Mouse (Mus musculus) liver, embryonic 12.5 days (tissue): ENCODE measurements at regions not wholly inside any gene's neighbourhood (a gene's known extent, or its start where the extent isn't known, plus 50 kb on each side); places are given as distances from the start of the nearest gene placed in this dataset.

Experiments
- ATAC-seq: fragments of 200-750 bp; cut with Nextera tagmentation; 2 replicates; pipeline ENCODE4 v1.8.0; 2017; ENCODE audit warnings: moderate number of reproducible peaks, mild to moderate bottlenecking, moderate library complexity
- H3K27ac ChIP-seq: fragments of 300-500 bp; sonication (generic); 2 replicates; pipeline ENCODE4 v1.5.1; 2016; ENCODE audit warnings: mild to moderate bottlenecking
- H3K27me3 ChIP-seq: fragments of 300-500 bp; sonication (generic); replicated peaks from 2 replicates; pipeline ENCODE4 v1.6.1; 2016; ENCODE audit warnings: mild to moderate bottlenecking, moderate library complexity
- H3K36me3 ChIP-seq: fragments of 300-500 bp; sonication (generic); 2 replicates; pipeline ENCODE4 v1.6.1; 2016; ENCODE audit warnings: mild to moderate bottlenecking, moderate library complexity
- H3K4me1 ChIP-seq: fragments of 300-500 bp; sonication (generic); 2 replicates; pipeline ENCODE4 v1.6.1; 2016
- H3K4me2 ChIP-seq: fragments of 300-500 bp; sonication (generic); 2 replicates; pipeline ENCODE4 v1.6.1; 2016; ENCODE audit warnings: mild to moderate bottlenecking, moderate library complexity
- H3K4me3 ChIP-seq: fragments of 300-500 bp; sonication (generic); 2 replicates; pipeline ENCODE4 v1.5.1; 2016; ENCODE audit warnings: mild to moderate bottlenecking, moderate library complexity
- H3K9ac ChIP-seq: fragments of 300-500 bp; sonication (generic); 2 replicates; pipeline ENCODE4 v1.6.1; 2016; ENCODE audit warnings: mild to moderate bottlenecking, moderate library complexity
- H3K9me3 ChIP-seq: fragments of 300-500 bp; sonication (generic); replicated peaks from 2 replicates; pipeline ENCODE4 v1.6.1; 2016; ENCODE audit warnings: mild to moderate bottlenecking, moderate library complexity
- WGBS: fragments of 180-500 bp; shearing (Covaris S2); methylation state at CpG from one replicate; pipeline ENCODE4 v1.1.7; 2016; ENCODE audit not compliant: insufficient replicate concordance; 5-methylcytosine and 5-hydroxymethylcytosine counted together

DNA sequence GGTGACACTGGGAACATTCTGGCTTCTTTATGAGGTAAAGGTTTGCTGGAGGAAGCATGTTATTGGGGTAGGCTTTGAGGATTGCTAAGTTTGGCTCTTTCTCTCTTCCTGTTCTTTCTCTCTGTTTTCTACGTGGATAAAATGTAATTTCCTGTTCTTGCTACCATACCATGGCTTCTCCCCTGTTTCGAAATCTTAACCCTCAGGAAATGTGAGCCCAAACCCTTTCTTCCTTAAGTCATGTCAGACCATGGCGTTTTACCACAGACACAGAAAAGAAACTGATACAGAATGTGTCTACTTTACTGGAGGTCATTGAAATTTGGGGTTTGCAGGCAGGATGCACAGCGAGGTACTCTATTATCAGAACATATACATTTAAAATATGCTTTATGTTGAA lies 552.7 kb upstream of the Camk1g start:
- ATAC-seq: no peak
- Histone ChIP-seq H3K27ac (no peak overlapping the region), H3K9me3 (no peaks in the 10 kb centered on the region), H3K36me3 (no peaks in the 10 kb centered on the region), H3K9ac (no peak overlapping the region), H3K4me1 (no peaks in the 10 kb centered on the region), H3K27me3 (no peaks in the 10 kb centered on the region), H3K4me2 (no peak overlapping the region), H3K4me3 (no peak overlapping the region)
- WGBS: 44% methylated on average over 4 of the region's 4 CpGs

DNA sequence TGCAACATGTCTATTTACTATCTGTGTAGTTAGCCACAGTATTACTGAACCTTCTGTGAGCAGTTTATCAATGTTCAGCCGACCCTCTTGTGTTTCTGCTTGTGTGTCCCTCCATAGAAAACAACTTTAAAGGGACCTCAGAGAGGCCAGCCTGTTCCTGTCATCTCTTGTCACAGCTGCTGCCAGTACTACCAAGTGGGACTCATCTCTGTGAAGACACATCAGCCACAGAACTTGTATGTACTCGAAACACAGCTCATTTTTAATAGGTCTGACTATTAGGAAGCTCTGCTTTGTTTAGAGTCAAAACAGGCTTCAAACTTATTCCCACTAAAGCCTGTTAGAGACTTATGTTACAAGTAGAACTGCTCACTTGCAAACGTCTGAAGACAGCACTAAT lies 549.1 kb upstream of the Camk1g start:
- Histone ChIP-seq H3K9ac (no peak overlapping the region), H3K4me2 (no peak overlapping the region), H3K4me1 (no peaks in the 10 kb centered on the region), H3K4me3 (no peak overlapping the region), H3K9me3 (no peaks in the 10 kb centered on the region), H3K27me3 (no peaks in the 10 kb centered on the region), H3K27ac (no peak overlapping the region), H3K36me3 (no peaks in the 10 kb centered on the region)
- 32% methylated on average over 3 of the region's 3 CpGs for WGBS
- no peak for ATAC-seq

DNA sequence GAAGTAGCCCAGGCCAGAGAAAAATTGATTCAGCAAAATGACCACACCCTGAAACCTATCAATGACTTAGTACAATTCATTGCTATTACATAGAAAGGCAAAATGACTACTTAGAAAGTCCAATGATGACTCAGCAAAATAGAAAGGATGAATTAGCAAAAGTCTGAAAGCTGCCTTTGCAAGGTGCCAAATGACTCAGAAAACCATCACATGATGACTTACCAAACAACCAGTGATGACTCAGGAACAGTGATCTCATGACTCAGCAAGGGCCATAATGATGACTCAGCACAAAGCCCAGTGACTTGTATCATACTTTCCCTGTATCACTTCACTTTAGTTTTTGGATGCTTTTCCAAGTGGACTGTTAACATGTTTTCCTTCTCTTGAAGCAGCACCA lies 535.6 kb upstream of the Camk1g start:
- no peaks in the 10 kb centered on the region for H3K9me3 ChIP-seq
- H3K4me3 ChIP-seq: no peak overlapping the region
- H3K4me1 ChIP-seq: no peaks in the 10 kb centered on the region
- no peak overlapping the region for H3K9ac ChIP-seq
- no peak overlapping the region for H3K4me2 ChIP-seq
- no peak; the same call in 1 of the 2 replicates for ATAC-seq
- H3K27ac ChIP-seq: no peak overlapping the region
- H3K27me3 ChIP-seq: no peaks in the 10 kb centered on the region
- H3K36me3 ChIP-seq: no peaks in the 10 kb centered on the region

DNA sequence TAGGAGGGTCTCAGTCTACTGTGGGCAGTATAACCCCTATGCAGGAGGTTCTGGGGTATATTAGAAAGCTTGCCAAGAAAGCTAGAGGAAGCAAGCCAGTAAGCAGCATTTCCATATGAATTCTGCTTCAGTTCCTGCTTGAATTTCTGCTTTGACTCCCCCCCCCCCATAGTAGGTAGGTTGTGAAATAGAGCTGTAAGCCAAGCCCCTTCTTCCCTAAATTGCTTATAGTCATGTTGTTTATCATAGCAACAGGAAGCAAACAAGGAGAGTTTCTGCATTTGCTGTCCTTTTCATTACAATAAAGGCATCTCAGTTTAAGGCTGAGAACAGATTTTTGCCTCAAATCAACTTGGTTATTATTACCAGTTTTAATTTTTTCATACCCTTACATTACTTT lies 524.0 kb upstream of the Camk1g start:
- ATAC-seq: no peak
- no peak overlapping the region for H3K9ac ChIP-seq
- no peaks in the 10 kb centered on the region for H3K27me3 ChIP-seq
- H3K36me3 ChIP-seq: no peaks in the 10 kb centered on the region
- H3K27ac ChIP-seq: no peak overlapping the region
- no peak overlapping the region for H3K4me2 ChIP-seq
- no peak overlapping the region for H3K4me3 ChIP-seq
- no peaks in the 10 kb centered on the region for H3K9me3 ChIP-seq
- no peaks in the 10 kb centered on the region for H3K4me1 ChIP-seq

DNA sequence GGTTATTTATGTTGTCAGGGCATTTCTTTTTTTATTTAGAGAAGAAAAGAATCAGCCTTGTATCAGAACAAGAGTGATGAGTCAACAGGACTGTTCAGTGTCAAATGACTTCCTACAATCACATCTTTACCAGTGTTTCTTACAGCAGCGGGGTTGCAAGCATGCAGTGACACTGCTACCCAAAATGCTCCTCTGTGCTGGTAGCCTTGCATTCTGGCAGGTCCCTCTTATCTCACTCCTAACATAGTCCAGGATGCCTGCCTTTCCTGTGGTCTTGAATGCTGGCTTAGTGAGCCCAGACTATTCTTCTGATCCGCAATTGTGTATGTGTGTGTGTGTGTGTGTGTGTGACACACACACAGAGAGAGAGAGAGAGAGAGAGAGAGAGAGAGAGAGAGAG lies 506.4 kb upstream of the Camk1g start:
- no peaks in the 10 kb centered on the region for H3K9me3 ChIP-seq
- H3K4me3 ChIP-seq: no peak overlapping the region
- no peaks in the 10 kb centered on the region for H3K36me3 ChIP-seq
- H3K9ac ChIP-seq: no peak overlapping the region
- H3K4me2 ChIP-seq: no peak overlapping the region
- 34% methylated on average over 2 of the region's 2 CpGs for WGBS
- no peaks in the 10 kb centered on the region for H3K4me1 ChIP-seq
- no peaks in the 10 kb centered on the region for H3K27me3 ChIP-seq
- no peak for ATAC-seq
- H3K27ac ChIP-seq: no peak overlapping the region

DNA sequence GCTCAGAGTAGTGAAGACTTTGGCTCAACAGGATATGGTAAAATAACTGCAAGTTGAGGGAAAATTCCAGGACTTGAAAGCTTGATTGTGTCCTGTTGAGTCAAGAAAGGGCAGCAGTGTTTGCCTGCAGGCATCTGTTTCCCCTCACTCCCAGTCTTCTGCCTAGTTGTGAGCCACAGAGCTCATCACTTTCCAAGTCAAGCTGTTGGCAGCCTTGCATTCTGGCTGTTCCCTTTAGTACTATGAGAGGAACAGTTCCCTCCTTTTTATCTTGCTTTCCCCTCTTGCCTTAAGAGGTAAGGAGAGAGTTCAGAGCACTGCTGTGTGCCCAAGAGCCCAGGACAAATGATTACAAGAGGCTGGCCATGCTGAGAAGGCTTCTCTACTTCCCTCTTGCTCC lies 506.0 kb upstream of the Camk1g start:
- H3K36me3 ChIP-seq: no peaks in the 10 kb centered on the region
- H3K27me3 ChIP-seq: no peaks in the 10 kb centered on the region
- H3K9me3 ChIP-seq: no peaks in the 10 kb centered on the region
- no peak overlapping the region for H3K4me2 ChIP-seq
- no peak overlapping the region for H3K4me3 ChIP-seq
- no peak for ATAC-seq
- no peak overlapping the region for H3K27ac ChIP-seq
- no peak overlapping the region for H3K9ac ChIP-seq
- H3K4me1 ChIP-seq: no peaks in the 10 kb centered on the region

DNA sequence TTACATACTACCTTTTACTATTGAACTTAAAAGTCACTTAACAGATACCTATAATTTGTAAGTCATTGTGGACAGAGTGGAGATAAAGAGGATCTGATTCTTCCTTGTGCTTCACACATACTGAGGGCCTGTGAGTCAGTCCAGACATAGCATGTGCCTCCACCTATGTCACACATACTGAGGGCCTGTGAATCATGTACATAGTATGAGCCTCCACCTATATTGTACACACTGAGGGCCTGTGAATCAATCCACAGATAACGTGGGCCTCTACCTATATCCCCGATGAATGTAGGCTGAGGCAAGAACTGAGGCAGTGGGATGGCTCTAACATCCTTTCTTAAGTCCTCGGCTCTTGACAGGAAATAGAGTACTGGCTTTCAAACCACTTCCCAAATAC lies 505.2 kb upstream of the Camk1g start:
- H3K4me3 ChIP-seq: no peak overlapping the region
- no peaks in the 10 kb centered on the region for H3K9me3 ChIP-seq
- no peaks in the 10 kb centered on the region for H3K36me3 ChIP-seq
- no peak overlapping the region for H3K9ac ChIP-seq
- 57% methylated on average over 3 of the region's 3 CpGs for WGBS
- no peaks in the 10 kb centered on the region for H3K4me1 ChIP-seq
- H3K27me3 ChIP-seq: no peaks in the 10 kb centered on the region
- ATAC-seq: no peak
- H3K4me2 ChIP-seq: no peak overlapping the region
- H3K27ac ChIP-seq: no peak overlapping the region

DNA sequence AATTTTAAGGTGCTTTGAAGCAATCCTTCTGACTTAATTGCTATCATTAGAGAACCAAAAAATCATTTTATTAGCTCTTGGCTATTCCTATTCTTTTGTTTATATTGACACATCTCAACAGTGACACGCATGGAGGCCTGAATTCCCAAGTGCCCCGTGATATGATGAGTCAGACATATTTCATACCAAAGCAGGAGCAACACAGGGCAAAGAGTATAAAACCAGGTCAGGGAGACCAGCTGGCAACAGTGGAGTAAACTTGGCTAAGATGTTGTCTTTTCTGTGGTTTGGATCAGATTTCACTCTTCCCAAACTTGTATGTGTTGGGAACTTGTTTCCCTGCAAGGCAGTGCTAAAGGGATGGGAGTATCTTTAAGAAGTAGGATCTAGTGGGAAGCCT lies 500.6 kb upstream of the Camk1g start:
- Histone ChIP-seq H3K27ac (no peak overlapping the region), H3K27me3 (no peaks in the 10 kb centered on the region), H3K9ac (no peak overlapping the region), H3K4me2 (no peak overlapping the region), H3K4me1 (no peaks in the 10 kb centered on the region), H3K4me3 (no peak overlapping the region), H3K9me3 (no peaks in the 10 kb centered on the region), H3K36me3 (no peaks in the 10 kb centered on the region)
- ATAC-seq: no peak
- WGBS: 65% methylated on average over 2 of the region's 2 CpGs

DNA sequence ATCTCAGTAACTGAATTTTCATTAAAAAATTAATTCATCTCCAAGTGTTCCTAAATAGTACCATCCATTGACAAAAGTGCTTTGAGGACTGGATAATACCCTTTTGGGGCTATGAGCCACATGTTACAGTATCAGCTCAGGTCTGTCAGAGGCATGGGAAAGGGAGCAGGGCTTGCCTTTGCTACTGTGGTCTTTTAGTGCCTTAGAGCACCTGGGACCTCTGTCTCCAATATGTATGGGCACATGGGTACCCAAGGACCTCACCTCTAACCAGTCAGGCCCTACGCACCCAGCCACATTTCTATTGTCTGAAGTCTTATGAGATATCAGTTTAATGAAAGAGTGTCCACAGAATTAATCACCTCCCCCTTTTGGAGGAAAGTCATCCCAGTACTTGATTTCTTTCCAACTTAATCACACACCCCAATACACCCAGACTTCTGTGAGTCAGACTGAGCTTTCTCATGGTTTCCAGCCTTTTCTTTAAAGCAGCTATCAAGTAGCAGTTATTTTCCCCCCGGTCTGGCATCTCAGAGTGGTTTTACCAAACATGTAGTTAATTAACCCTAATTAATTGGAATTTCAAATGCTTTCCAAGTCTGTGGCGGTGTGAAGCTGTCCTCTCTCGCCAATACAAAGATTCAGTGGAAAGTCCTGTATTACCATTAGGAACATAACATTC lies 498.7 kb upstream of the Camk1g start:
- no peak overlapping the region for H3K27ac ChIP-seq
- H3K4me3 ChIP-seq: no peak overlapping the region
- ATAC-seq: no peak
- H3K27me3 ChIP-seq: no peaks in the 10 kb centered on the region
- H3K9ac ChIP-seq: no peak overlapping the region
- no peaks in the 10 kb centered on the region for H3K4me1 ChIP-seq
- no peaks in the 10 kb centered on the region for H3K9me3 ChIP-seq
- no peaks in the 10 kb centered on the region for H3K36me3 ChIP-seq
- no peak overlapping the region for H3K4me2 ChIP-seq
- WGBS: 77% methylated on average over 4 of the region's 4 CpGs

DNA sequence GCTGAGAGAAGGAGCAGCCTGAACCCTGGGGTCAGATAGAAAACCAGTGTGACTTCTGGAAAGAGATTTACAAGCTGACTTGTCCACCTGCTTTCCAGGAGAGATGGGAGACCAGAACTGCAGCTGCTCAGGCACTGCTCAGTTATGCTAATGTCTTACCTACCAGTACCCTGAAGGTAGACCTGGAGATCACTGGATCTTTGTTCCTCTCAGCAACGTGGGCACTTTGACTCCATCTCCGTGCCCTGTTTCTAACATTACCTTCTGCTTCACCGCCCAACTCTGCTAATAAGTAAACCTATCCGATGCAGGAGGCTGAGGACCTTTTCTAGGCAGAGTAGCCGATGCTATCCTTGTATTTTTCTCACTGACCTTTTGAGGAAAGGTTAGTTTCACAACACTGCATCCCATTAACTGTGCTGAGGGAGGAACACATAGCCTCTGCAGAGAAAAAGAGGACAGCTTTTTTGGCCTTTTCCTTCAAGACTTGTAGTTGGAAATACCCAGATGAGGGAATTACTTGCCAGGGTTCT lies 490.7 kb upstream of the Camk1g start:
- Histone ChIP-seq H3K4me1 (no peaks in the 10 kb centered on the region), H3K27ac (no peak overlapping the region), H3K27me3 (no peaks in the 10 kb centered on the region), H3K36me3 (no peaks in the 10 kb centered on the region), H3K4me2 (no peak overlapping the region), H3K9me3 (no peaks in the 10 kb centered on the region), H3K4me3 (no peak overlapping the region), H3K9ac (no peak overlapping the region)
- no peak for ATAC-seq
- WGBS: 66% methylated on average over 5 of the region's 5 CpGs

DNA sequence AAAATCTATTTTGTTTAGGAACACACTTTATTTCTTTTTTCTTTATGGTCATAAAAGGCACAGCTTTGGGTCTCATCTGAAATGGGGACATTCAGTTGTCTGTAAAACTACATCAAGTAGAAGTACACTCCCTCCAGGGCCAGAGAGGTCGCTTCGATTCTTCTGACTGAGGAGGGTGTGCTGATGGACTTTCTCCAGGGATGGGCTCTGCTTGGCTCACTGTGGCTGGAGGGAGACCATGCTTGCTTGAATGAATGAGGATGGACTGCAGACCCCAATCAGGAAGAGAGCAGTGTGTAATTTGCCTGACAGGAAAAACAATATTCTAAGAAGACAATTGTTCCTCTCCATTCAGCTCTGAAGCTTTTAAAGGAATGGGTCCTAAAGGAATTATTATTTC lies 490.3 kb upstream of the Camk1g start:
- 53% methylated on average over 2 of the region's 2 CpGs for WGBS
- H3K27me3 ChIP-seq: no peaks in the 10 kb centered on the region
- no peak overlapping the region for H3K27ac ChIP-seq
- no peak for ATAC-seq
- no peak overlapping the region for H3K4me2 ChIP-seq
- H3K4me3 ChIP-seq: no peak overlapping the region
- H3K4me1 ChIP-seq: no peaks in the 10 kb centered on the region
- no peaks in the 10 kb centered on the region for H3K9me3 ChIP-seq
- no peak overlapping the region for H3K9ac ChIP-seq
- H3K36me3 ChIP-seq: no peaks in the 10 kb centered on the region

DNA sequence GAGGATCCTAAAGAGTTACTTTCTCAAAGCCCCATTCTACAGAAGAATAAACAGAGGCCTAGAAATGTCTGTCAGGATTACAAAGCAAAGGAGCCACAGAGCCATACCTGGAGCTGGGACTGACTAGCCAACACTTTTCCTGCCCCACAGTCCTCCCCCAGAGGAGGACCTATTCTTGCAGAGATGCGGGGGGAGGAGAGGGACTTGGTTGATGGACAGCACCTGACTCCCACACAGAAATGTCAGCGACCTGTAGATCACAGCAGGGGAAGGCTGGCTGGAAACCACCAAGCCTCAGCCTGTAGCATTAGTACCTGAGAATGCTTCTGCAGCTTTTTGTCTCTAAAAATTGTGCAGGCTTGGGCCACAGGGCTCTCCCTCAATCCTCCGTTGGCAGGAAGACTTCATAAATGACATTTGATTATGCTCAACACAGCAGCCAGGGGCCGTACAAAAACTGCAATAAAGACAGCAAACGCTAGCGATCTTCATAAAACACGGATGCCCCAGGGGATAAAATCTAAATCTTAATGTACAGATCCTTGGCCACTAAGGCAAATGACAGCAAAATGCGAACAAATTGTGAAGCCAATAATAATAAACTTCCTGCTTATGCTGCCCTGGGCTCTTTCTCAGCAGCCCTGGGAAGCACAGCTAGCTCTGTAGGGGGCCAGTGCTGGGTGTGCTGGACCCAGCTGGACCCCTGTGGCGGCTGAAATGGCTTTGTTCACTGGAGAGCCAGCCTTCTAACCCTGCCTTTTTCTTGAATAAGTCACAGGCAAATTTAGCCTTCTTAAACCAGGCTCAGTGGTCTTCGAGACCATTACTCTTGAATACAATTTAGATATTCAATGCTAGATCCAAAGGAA lies 489.4 kb upstream of the Camk1g start:
- ATAC-seq: no peak
- Histone ChIP-seq H3K4me3 (no peak overlapping the region), H3K27me3 (no peaks in the 10 kb centered on the region), H3K4me1 (no peaks in the 10 kb centered on the region), H3K9me3 (no peaks in the 10 kb centered on the region), H3K9ac (no peak overlapping the region), H3K27ac (no peak overlapping the region), H3K36me3 (no peaks in the 10 kb centered on the region), H3K4me2 (no peak overlapping the region)
- 45% methylated on average over 10 of the region's 10 CpGs for WGBS

DNA sequence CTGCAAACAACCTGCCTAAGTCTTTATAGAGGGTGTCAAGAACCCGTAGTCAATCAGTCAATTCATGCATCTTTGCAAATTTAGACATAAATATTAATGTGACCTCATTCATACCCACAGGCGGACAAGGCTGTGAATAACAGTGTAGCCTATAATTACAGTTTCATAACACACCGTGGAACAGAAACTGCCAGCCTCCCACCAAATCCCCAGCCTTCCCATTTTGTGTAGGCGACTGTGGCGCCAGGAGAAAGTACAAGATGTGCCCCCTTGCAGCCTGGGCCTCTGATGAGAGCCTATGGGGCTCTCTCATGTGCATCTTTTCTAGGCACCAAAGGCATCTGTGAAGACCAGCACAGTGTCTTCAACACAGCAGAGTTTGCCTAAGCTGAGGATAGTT lies 477.8 kb upstream of the Camk1g start:
- no peak for ATAC-seq
- Histone ChIP-seq H3K9me3 (no peaks in the 10 kb centered on the region), H3K4me1 (no peaks in the 10 kb centered on the region), H3K4me2 (no peak overlapping the region), H3K27me3 (no peaks in the 10 kb centered on the region), H3K9ac (no peak overlapping the region), H3K27ac (no peak overlapping the region), H3K36me3 (no peaks in the 10 kb centered on the region), H3K4me3 (no peak overlapping the region)
- WGBS: 58% methylated on average over 5 of the region's 5 CpGs
